Mouse (Mus musculus) testis, adult 2 months (tissue): ENCODE results near the gene Grin2b. TPM values are rescaled to one million over a fixed set of nuclear protein-coding genes. Genes with fewer than 3 reads are reported as not detected.
A peak's percentile ranks its signal among the peaks of the same experiment; 100 is the strongest.

Experiments
- H3K27ac ChIP-seq: fragments of 200-500 bp; 2 replicates; pipeline ENCODE4 v1.5.1; 2012; ENCODE audit warnings: low read depth, low read length; ENCODE audit not compliant: control insufficient read depth, insufficient read depth
- H3K27me3 ChIP-seq: fragments of 200-500 bp; 2 replicates; pipeline ENCODE4 v1.6.1; 2012; ENCODE audit warnings: mild to moderate bottlenecking, low read length, moderate library complexity; ENCODE audit not compliant: control insufficient read depth, insufficient read depth
- H3K36me3 ChIP-seq: fragments of 200-500 bp; 2 replicates; pipeline ENCODE4 v1.6.1; 2012; ENCODE audit warnings: mild to moderate bottlenecking, low read length; ENCODE audit not compliant: control insufficient read depth, insufficient read depth
- H3K4me1 ChIP-seq: fragments of 200-500 bp; 2 replicates; pipeline ENCODE4 v1.6.1; 2012; ENCODE audit warnings: low read length; ENCODE audit not compliant: control insufficient read depth, insufficient read depth
- H3K4me3 ChIP-seq: fragments of 200-500 bp; 2 replicates; pipeline ENCODE4 v1.5.1; 2012; ENCODE audit warnings: low read depth, mild to moderate bottlenecking, low read length, moderate library complexity, mixed read lengths; ENCODE audit not compliant: control insufficient read depth
- CTCF ChIP-seq: fragments of 200-500 bp; IDR thresholded peaks from 2 replicates; pipeline ENCODE4 v1.5.1; 2012; ENCODE audit warnings: low read depth, mild to moderate bottlenecking, inconsistent platforms, low read length, moderate library complexity; ENCODE audit not compliant: control insufficient read depth, insufficient read depth, insufficient replicate concordance
- POLR2A ChIP-seq: fragments of 200-500 bp; IDR thresholded peaks from 2 replicates; pipeline ENCODE4 v1.6.1; 2012; ENCODE audit warnings: low read depth, mild to moderate bottlenecking, inconsistent platforms, low read length, moderate library complexity; ENCODE audit not compliant: control insufficient read depth
- polyA plus RNA-seq: library from polyadenylated mRNA; depleted of rRNA; stranded (reverse); fragments of >200 nt; gene quantifications from 2 replicates; pipeline ENCODE4 v1.2.3, GENCODE M21; 2012

Grin2b gene
- polyA plus RNA-seq, 1 experiment: 5.6 TPM

- TF ChIP-seq CTCF (no peak), POLR2A (no peak)
- Histone ChIP-seq H3K27ac (no peak overlapping the region), H3K4me3 (no peak overlapping the region), H3K36me3 (no peaks in the 10 kb centered on the region), H3K27me3 (no peaks in the 10 kb centered on the region), H3K4me1 (no peaks in the 10 kb centered on the region)
These were observed 123.0 kb downstream of the Grin2b start for GRCm38 (mm10) chr6:136050346-136050745.

GRCm38 (mm10) chr6:136048084-136048483, 125.2 kb downstream of the Grin2b start:
- Histone ChIP-seq H3K4me1 (peaks cover 2% of the 10 kb centered on the region; the same call in 1 of the 2 replicates), H3K36me3 (no peaks in the 10 kb centered on the region), H3K27me3 (no peaks in the 10 kb centered on the region), H3K27ac (no peak overlapping the region), H3K4me3 (no peak overlapping the region)
- no peak for TF ChIP-seq CTCF
- no peak for TF ChIP-seq POLR2A

GRCm38 (mm10) chr6:136046091-136046490, 127.2 kb downstream of the Grin2b start:
- Histone ChIP-seq H3K27me3 (no peaks in the 10 kb centered on the region), H3K36me3 (no peaks in the 10 kb centered on the region), H3K4me3 (no peak overlapping the region), H3K27ac (no peak overlapping the region), H3K4me1 (peaks cover 2% of the 10 kb centered on the region; the same call in 1 of the 2 replicates)
- TF ChIP-seq POLR2A: no peak
- no peak for TF ChIP-seq CTCF

- H3K27me3 ChIP-seq: no peaks in the 10 kb centered on the region
- TF ChIP-seq POLR2A (no peak), CTCF (no peak)
- H3K4me1 ChIP-seq: peaks cover 2% of the 10 kb centered on the region; the same call in 1 of the 2 replicates
- H3K4me3 ChIP-seq: no peak overlapping the region
- H3K36me3 ChIP-seq: no peaks in the 10 kb centered on the region
- H3K27ac ChIP-seq: no peak overlapping the region
These were observed 128.8 kb downstream of the Grin2b start for GRCm38 (mm10) chr6:136044461-136044860.

- no peak overlapping the region for H3K4me3 ChIP-seq
- H3K27me3 ChIP-seq: no peaks in the 10 kb centered on the region
- TF ChIP-seq CTCF: peak; percentile 4; the same call in 1 of the 2 replicates
- no peak for TF ChIP-seq POLR2A
These were observed 130.9 kb downstream of the Grin2b start for GRCm38 (mm10) chr6:136042375-136042774.

GRCm38 (mm10) chr6:136041821-136042220, 131.5 kb downstream of the Grin2b start:
- Histone ChIP-seq H3K36me3 (no peaks in the 10 kb centered on the region), H3K27me3 (no peaks in the 10 kb centered on the region), H3K4me3 (no peak overlapping the region), H3K4me1 (peaks cover 2% of the 10 kb centered on the region; the same call in 1 of the 2 replicates), H3K27ac (no peak overlapping the region)
- TF ChIP-seq CTCF (no peak), POLR2A (no peak)

More at GRCm38 (mm10) chr6:136042375-136042774, 130.9 kb downstream of the Grin2b start:
- Histone ChIP-seq H3K4me1 (peaks cover 2% of the 10 kb centered on the region; the same call in 1 of the 2 replicates), H3K27ac (no peak overlapping the region), H3K36me3 (no peaks in the 10 kb centered on the region)

- no peak overlapping the region for H3K4me3 ChIP-seq
- no peak overlapping the region for H3K27ac ChIP-seq
- no peak for TF ChIP-seq POLR2A
- no peak for TF ChIP-seq CTCF
- no peaks in the 10 kb centered on the region for H3K27me3 ChIP-seq
- peaks cover 2% of the 10 kb centered on the region; the same call in 1 of the 2 replicates for H3K4me1 ChIP-seq
- no peaks in the 10 kb centered on the region for H3K36me3 ChIP-seq
These were observed 132.4 kb downstream of the Grin2b start for GRCm38 (mm10) chr6:136040931-136041330.
